ENCODE assay signal across 25 mouse cellular contexts in genomic region chr4:105938886-105939285, GRCm38 (mm10).
"Had no signal": no experiment of that assay in that cellular context is flagged by ENCODE, and none has a peak within 500 bp of the region (broad histone marks: within the 10 kb centered on the region; RNA-seq: fewer than 3 reads in every experiment).

No protein-coding gene starts in this region.

- H3K27ac ChIP-seq: embryonic facial prominence, embryonic 13.5 days; embryonic facial prominence, embryonic 15.5 days; forebrain, embryonic 10.5 days; forebrain, embryonic 12.5 days; forebrain, embryonic 13.5 days; forebrain, embryonic 15.5 days; gastrocnemius, adult 2 months; heart, adult 2 months had no signal

- H3K4me1 ChIP-seq: forebrain, embryonic 12.5 days; forebrain, embryonic 13.5 days had no signal

- DNase-seq: cerebellum, adult 2 months; cerebellum, adult 8-10 months; cerebellum, adult 9-10 months; cerebellum, adult 9-11 months; cerebellum, postnatal 10 days; cerebellum, postnatal 14 days; cerebellum, postnatal 25 days; cerebellum, postnatal 36 days; embryo, embryonic 11 days; forebrain, postnatal 0 days; gastrocnemius, adult 2 months; gastrocnemius, postnatal 10 days; gastrocnemius, postnatal 14 days; gastrocnemius, postnatal 25 days; gastrocnemius, postnatal 36 days; heart, adult 18-20 months; heart, adult 2 months had no signal

- H3K36me3 ChIP-seq: embryonic facial prominence, embryonic 12.5 days; embryonic facial prominence, embryonic 13.5 days; embryonic facial prominence, embryonic 15.5 days; forebrain, embryonic 10.5 days; forebrain, embryonic 12.5 days; forebrain, embryonic 15.5 days had no signal

- H3K4me3 ChIP-seq: embryonic facial prominence, embryonic 12.5 days; embryonic facial prominence, embryonic 13.5 days; embryonic facial prominence, embryonic 15.5 days; erythroblast, embryonic 14.5 days; forebrain, embryonic 10.5 days; forebrain, embryonic 12.5 days; forebrain, embryonic 13.5 days; forebrain, embryonic 15.5 days; gastrocnemius, adult 2 months; heart, adult 2 months had no signal

- H3K9me3 ChIP-seq: embryonic facial prominence, embryonic 12.5 days; embryonic facial prominence, embryonic 13.5 days; embryonic facial prominence, embryonic 15.5 days; forebrain, embryonic 10.5 days; forebrain, embryonic 12.5 days; forebrain, embryonic 13.5 days; forebrain, embryonic 15.5 days had no signal

- H3K27me3 ChIP-seq: embryonic facial prominence, embryonic 12.5 days; embryonic facial prominence, embryonic 13.5 days; embryonic facial prominence, embryonic 15.5 days; forebrain, embryonic 13.5 days; forebrain, embryonic 15.5 days had no signal

- H3K9ac ChIP-seq: embryonic facial prominence, embryonic 12.5 days; embryonic facial prominence, embryonic 13.5 days; embryonic facial prominence, embryonic 15.5 days; forebrain, embryonic 12.5 days; forebrain, embryonic 13.5 days; forebrain, embryonic 15.5 days; forebrain, postnatal 0 days had no signal
